Mouse (Mus musculus) left cerebral cortex, adult 2 months (tissue): ENCODE data around the gene Donson. TPM values are rescaled to one million over a fixed set of nuclear protein-coding genes. Genes with fewer than 3 reads are reported as not detected.
"Not testable (repeated sequence)": the region's sequence is repeated elsewhere in the genome, so short reads cannot be mapped to it uniquely, and the experiment has no call there.

Experiments used
- DNase-seq, 2 experiments: peaks; one replicate each; pipeline ENCODE4 v3.0.0; 2021 to 2022; ENCODE audit warnings: low spot score in 2 of 2, mixed read lengths in 1 of 2; ENCODE audit errors: extremely low spot score in 1 of 2
- H3K27ac ChIP-seq: fragments of 200-600 bp; 2 replicates; pipeline ENCODE4 v1.8.1; 2022
- H3K4me3 ChIP-seq: fragments of 200-600 bp; 2 replicates; pipeline ENCODE4 v1.8.1; 2022
- CTCF ChIP-seq: fragments of 200-600 bp; IDR thresholded peaks from 2 replicates; pipeline ENCODE4 v1.8.1; 2022; ENCODE audit warnings: antibody characterized with exemption, mild to moderate bottlenecking, moderate library complexity
- intact Hi-C: fragments of 180-260 bp; cut with DNase I; formaldehyde crosslinking; loops from one replicate; pipeline ENCODE4 v1.15.1; 2025
- total RNA-seq, 2 experiments: library from RNA; stranded (reverse); gene quantifications; 2 replicates each; pipeline ENCODE4 v1.2.3; 2021

Donson gene
- total RNA-seq, 2 experiments from 2014 or later, result 23.8 to 28.9 TPM

GRCm38 (mm10) chr16:91652191-91652590 lies 36.4 kb downstream of the Donson start:
- intact Hi-C loops, result loop anchor here (5.0 kb wide), 1 partner anchor 35 kb away; the partner anchor contains the start of gene Donson
- DNase-seq, result no peak
- TF ChIP-seq CTCF, result no peak

GRCm38 (mm10) chr16:91649781-91650180 lies 38.8 kb downstream of the Donson start:
- TF ChIP-seq CTCF, result no peak
- H3K4me3 ChIP-seq, result no peak overlapping the region; the same call in 1 of the 2 replicates
- DNase-seq, result no peak
- intact Hi-C loops, result loop anchor here (5.0 to 10.0 kb wide), 2 partner anchors 38 to 605 kb away; partner anchors contain the start of genes Donson and Paxbp1
- no peak overlapping the region for H3K27ac ChIP-seq

More at GRCm38 (mm10) chr16:91652191-91652590, 36.4 kb downstream of the Donson start:
- H3K27ac ChIP-seq, result no peak overlapping the region
- no peak overlapping the region for H3K4me3 ChIP-seq

- no peak overlapping the region for H3K27ac ChIP-seq
- intact Hi-C loops, result loop anchor here (10.0 kb wide), 1 partner anchor 604 kb away; the partner anchor contains the start of gene Paxbp1
- DNase-seq, result no peak
- TF ChIP-seq CTCF, result no peak
- H3K4me3 ChIP-seq, result peak overlapping the region; percentile 63
Measured at GRCm38 (mm10) chr16:91649246-91649645, 39.3 kb downstream of the Donson start.

- peak; percentile 73 to 75 for DNase-seq
- peak overlapping the region; percentile 63 for H3K4me3 ChIP-seq
- H3K27ac ChIP-seq, result peak overlapping the region; percentile 98
- TF ChIP-seq CTCF, result no peak
- intact Hi-C loops, result loop anchor here (10.0 kb wide), 1 partner anchor 603 kb away; the partner anchor contains the start of gene Paxbp1
Measured at GRCm38 (mm10) chr16:91648220-91648550, 40.4 kb downstream of the Donson start.

GRCm38 (mm10) chr16:91647461-91648219 lies 40.9 kb downstream of the Donson start, which contains the start of gene Son:
TSS of gene Son (plus strand) at chr16:91647506.
- DNase-seq, result peak; percentile 95 to 97
- intact Hi-C loops, result loop anchor here (2.0 to 10.0 kb wide), 2 partner anchors 51 to 603 kb away; partner anchors contain the start of genes Paxbp1 and Tmem50b
- H3K27ac ChIP-seq, result peak within 1 kb of the TSS; percentile 98
- TF ChIP-seq CTCF, result no peak
- H3K4me3 ChIP-seq, result peak within 1 kb of the TSS; percentile 63

GRCm38 (mm10) chr16:91646681-91647419 lies 41.7 kb downstream of the Donson start, which contains the start of gene Gart:
TSS of gene Gart (minus strand) at chr16:91646952.
- TF ChIP-seq CTCF, result no peak
- intact Hi-C loops, result loop anchor here (2.0 to 10.0 kb wide), 2 partner anchors 50 to 602 kb away; partner anchors contain the start of genes Paxbp1 and Tmem50b

GRCm38 (mm10) chr16:91645995-91646602 lies 42.5 kb downstream of the Donson start:
- Histone ChIP-seq H3K4me3 (peak overlapping the region; percentile 63), H3K27ac (peak overlapping the region; percentile 98)
- DNase-seq, result no peak
- no peak; the same call in 1 of the 2 replicates for TF ChIP-seq CTCF
- intact Hi-C loops, result loop anchor here (2.0 to 10.0 kb wide), 2 partner anchors 49 to 601 kb away; partner anchors contain the start of genes Paxbp1 and Tmem50b

More at GRCm38 (mm10) chr16:91646681-91647419, 41.7 kb downstream of the Donson start, which contains the start of gene Gart:
- Histone ChIP-seq H3K4me3 (peak within 1 kb of the TSS; percentile 63), H3K27ac (peak within 1 kb of the TSS; percentile 98)
- DNase-seq, result peak; percentile 92 to 94

- H3K4me3 ChIP-seq, DNase-seq, H3K27ac ChIP-seq: not testable (repeated sequence)
- intact Hi-C loops, result loop anchor here (10.0 kb wide), 1 partner anchor 601 kb away; the partner anchor contains the start of gene Paxbp1
Measured at GRCm38 (mm10) chr16:91645420-91645819, 43.1 kb downstream of the Donson start.

- intact Hi-C loops, result loop anchor here (10.0 kb wide), 1 partner anchor 600 kb away; the partner anchor contains the start of gene Paxbp1
- H3K27ac ChIP-seq, result no peak overlapping the region
- DNase-seq, result no peak
- no peak overlapping the region for H3K4me3 ChIP-seq
- no peak for TF ChIP-seq CTCF
Measured at GRCm38 (mm10) chr16:91644901-91645300, 43.7 kb downstream of the Donson start.

- peak overlapping the region; percentile 10; the same call in 1 of the 2 replicates for H3K27ac ChIP-seq
- intact Hi-C loops, result loop anchor here (10.0 kb wide), 1 partner anchor 595 kb away; the partner anchor contains the start of gene Paxbp1
- no peak overlapping the region for H3K4me3 ChIP-seq
- TF ChIP-seq CTCF, result no peak
- no peak for DNase-seq
Measured at GRCm38 (mm10) chr16:91640171-91640570, 48.4 kb downstream of the Donson start.

- Histone ChIP-seq H3K4me3 (no peak overlapping the region), H3K27ac (peak overlapping the region; percentile 87; the same call in 1 of the 2 replicates)
- intact Hi-C loops, result loop anchor here (10.0 kb wide), 1 partner anchor 595 kb away; the partner anchor contains the start of gene Paxbp1
- DNase-seq, result no peak
- no peak for TF ChIP-seq CTCF
Measured at GRCm38 (mm10) chr16:91639636-91640035, 48.9 kb downstream of the Donson start.
